26 mouse cellular contexts compared by ENCODE assay signal in genomic region chr6:71259166-71259565, GRCm38 (mm10). TPM values are rescaled to one million over a fixed set of nuclear protein-coding genes. Genes with fewer than 3 reads are reported as not detected.
DNase-seq lines count a peak whose midpoint lies in the region; ATAC-seq and TF ChIP-seq lines count a peak whose summit lies in the region.
"Had no signal": no experiment of that assay in that cellular context is flagged by ENCODE, and none has a peak within 500 bp of the region (broad histone marks: within the 10 kb centered on the region; RNA-seq: fewer than 3 reads in every experiment).

No protein-coding gene starts in this region.

- TF ChIP-seq CTCF in E14TG2a.4 (conservative IDR thresholded peaks at IDR 0.05; ENCODE audit: low read length) (no peak), MEL (IDR thresholded peaks at IDR 0.05 in 2 of 3, conservative IDR thresholded peaks at IDR 0.05 in 1 of 3; ENCODE audit: control insufficient read depth in 1 of 3, insufficient read depth in 1 of 3, low read depth in 2 of 3, low read length in 3 of 3, poor library complexity in 1 of 3, severe bottlenecking in 1 of 3) (no peak)

- peak overlapping the region; percentile 59; the same call in 1 of the 2 replicates for H3K27ac ChIP-seq in heart, embryonic 10.5 days
- peak overlapping the region in 1 of 2 experiments; percentile 96; a peak in 2 of 4 replicates for H3K27ac ChIP-seq in heart, embryonic 14.5 days (replicated peaks in 1 of 2; ENCODE audit: control insufficient read depth in 1 of 2, insufficient read depth in 1 of 2, low read depth in 2 of 2, low read length in 2 of 2)
- peak overlapping the region; percentile 25 for H3K27ac ChIP-seq in MEL (ENCODE audit: control insufficient read depth, low read depth, low read length)
- H3K27ac ChIP-seq: embryonic facial prominence, embryonic 15.5 days; forebrain, embryonic 10.5 days; hindbrain, embryonic 10.5 days; hindbrain, embryonic 14.5 days; intestine, embryonic 15.5 days had no signal

- H3K4me3 ChIP-seq in heart, embryonic 10.5 days: peak overlapping the region; percentile 64
- peak overlapping the region in 1 of 2 experiments; percentile 61; a peak in 2 of 4 replicates for H3K4me3 ChIP-seq in heart, embryonic 14.5 days (ENCODE audit: control insufficient read depth in 1 of 2, insufficient read depth in 1 of 2, low read depth in 1 of 2, low read length in 2 of 2)
- peak overlapping the region; percentile 8; the same call in 1 of the 2 replicates for H3K4me3 ChIP-seq in E14TG2a.4 (replicated peaks; ENCODE audit: low read length)
- no peak overlapping the region for H3K4me3 ChIP-seq in MEL (ENCODE audit: control insufficient read depth in 1 of 2, insufficient read depth in 1 of 2, low read depth in 2 of 2, low read length in 2 of 2)
- H3K4me3 ChIP-seq: embryonic facial prominence, embryonic 15.5 days; erythroblast, embryonic 14.5 days; forebrain, embryonic 10.5 days; hindbrain, embryonic 10.5 days; intestine, embryonic 15.5 days had no signal

- no peak for ATAC-seq in heart, embryonic 14.5 days (ENCODE audit: insufficient number of reproducible peaks, insufficient read depth, low FRiP score, low read depth)
- ATAC-seq: forebrain, embryonic 14.5 days; intestine, embryonic 15.5 days had no signal

- peaks cover 36% of the 10 kb centered on the region for H3K4me1 ChIP-seq in heart, embryonic 10.5 days
- peaks cover 11 to 28% of the 10 kb centered on the region in 2 experiments for H3K4me1 ChIP-seq in heart, embryonic 14.5 days (ENCODE audit: control insufficient read depth in 2 of 2, insufficient read depth in 2 of 2, low read length in 2 of 2)
- peaks cover 51% of the 10 kb centered on the region for H3K4me1 ChIP-seq in E14TG2a.4 (replicated peaks; ENCODE audit: low read depth, low read length)
- peaks cover 17 to 32% of the 10 kb centered on the region in 2 experiments for H3K4me1 ChIP-seq in MEL (ENCODE audit: control insufficient read depth in 1 of 2, insufficient read depth in 2 of 2, low read length in 2 of 2)
- H3K4me1 ChIP-seq: embryonic facial prominence, embryonic 15.5 days; intestine, embryonic 15.5 days had no signal

- no peaks in the 10 kb centered on the region for H3K79me2 ChIP-seq in MEL (ENCODE audit: control insufficient read depth, insufficient read depth, low read length, poor library complexity)

- intact Hi-C loops in heart, postnatal 36 days (cut with DNase I): no loop called here
- intact Hi-C loops in left cerebral cortex, postnatal 4 days (cut with DNase I): no loop called here
- intact Hi-C loops in left cerebral cortex, postnatal 10 days (cut with DNase I): no loop called here

- TF ChIP-seq POLR2A in MEL (IDR thresholded peaks at IDR 0.05; ENCODE audit: control insufficient read depth in 1 of 2, insufficient read depth in 1 of 2, low read depth in 1 of 2, low read length in 2 of 2, poor library complexity in 1 of 2): no peak

- peak; percentile 66 for DNase-seq in heart, embryonic 10.5 days (ENCODE audit: low spot score)
- no peak for DNase-seq in heart, postnatal 4 days
- DNase-seq in heart, postnatal 36 days: no peak
- DNase-seq in MEL (ENCODE audit: low read depth, low spot score): peak; percentile 32
- no peak for DNase-seq in left cerebral cortex, postnatal 4 days
- DNase-seq in left cerebral cortex, postnatal 10 days (ENCODE audit: extremely low spot score in 1 of 2, low spot score in 2 of 2): no peak
- DNase-seq: adrenal gland, postnatal 10 days; cerebellum, adult 11 months; cerebellum, adult 8-10 months; cerebellum, postnatal 14 days; embryo, embryonic 11 days; gastrocnemius, postnatal 36 days; kidney, adult 18-20 months had no signal

- H3K9ac ChIP-seq in heart, embryonic 14.5 days (ENCODE audit: low read length): peak overlapping the region; percentile 86
- H3K9ac ChIP-seq in MEL (ENCODE audit: control insufficient read depth, low read depth, low read length, poor library complexity, severe bottlenecking): no peak overlapping the region; the same call in 1 of the 2 replicates
- H3K9ac ChIP-seq: embryonic facial prominence, embryonic 15.5 days; hindbrain, embryonic 14.5 days; intestine, embryonic 15.5 days had no signal

- no peaks in the 10 kb centered on the region for H3K9me3 ChIP-seq in heart, embryonic 10.5 days
- no peaks in the 10 kb centered on the region for H3K9me3 ChIP-seq in heart, embryonic 14.5 days (ENCODE audit: control insufficient read depth, low read length)
- H3K9me3 ChIP-seq in E14TG2a.4 (ENCODE audit: low read length) (peaks cover 14% of the 10 kb centered on the region), MEL (replicated peaks; ENCODE audit: insufficient read depth, low read length) (no peaks in the 10 kb centered on the region)
- H3K9me3 ChIP-seq: embryonic facial prominence, embryonic 15.5 days; forebrain, embryonic 10.5 days; G1E; hindbrain, embryonic 10.5 days; intestine, embryonic 15.5 days had no signal

- TF ChIP-seq EP300 in MEL (IDR thresholded peaks at IDR 0.05; ENCODE audit: low read depth in 1 of 2, low read length in 2 of 2): no peak

- 77% methylated on average over 4 of the region's 4 CpGs for WGBS in heart, embryonic 10.5 days
- WGBS in heart, embryonic 14.5 days: 75% methylated on average over 4 of the region's 4 CpGs

- H3K36me3 ChIP-seq in heart, embryonic 10.5 days: peaks cover 29% of the 10 kb centered on the region
- peaks cover 32% of the 10 kb centered on the region for H3K36me3 ChIP-seq in heart, embryonic 14.5 days (ENCODE audit: control insufficient read depth, insufficient read depth, low read length)
- H3K36me3 ChIP-seq in E14TG2a.4 (ENCODE audit: insufficient read depth, low read length) (0 out of 2 replicates have a peak, but pooled peaks cover 3% of the 10 kb centered on the region), MEL (ENCODE audit: control insufficient read depth in 1 of 2, insufficient read depth in 2 of 2, low read length in 2 of 2) (peaks cover 0 to 28% of the 10 kb centered on the region in 2 experiments; a peak in 2 of 4 replicates)
- H3K36me3 ChIP-seq: embryonic facial prominence, embryonic 15.5 days; forebrain, embryonic 10.5 days; G1E; hindbrain, embryonic 10.5 days; intestine, embryonic 15.5 days had no signal

- peak overlapping the region; percentile 70 for H3K4me2 ChIP-seq in heart, embryonic 14.5 days (ENCODE audit: low read length)
- H3K4me2 ChIP-seq: embryonic facial prominence, embryonic 15.5 days; hindbrain, embryonic 14.5 days; intestine, embryonic 15.5 days had no signal

- H3K27me3 ChIP-seq in heart, embryonic 10.5 days (ENCODE audit: insufficient read depth, poor library complexity, severe bottlenecking): no peaks in the 10 kb centered on the region
- no peaks in the 10 kb centered on the region for H3K27me3 ChIP-seq in heart, embryonic 14.5 days (ENCODE audit: control insufficient read depth, insufficient read depth, low read length)
- H3K27me3 ChIP-seq in E14TG2a.4 (ENCODE audit: insufficient read depth, low read length) (no peaks in the 10 kb centered on the region), MEL (ENCODE audit: control insufficient read depth in 1 of 2, insufficient read depth in 2 of 2, low read length in 2 of 2) (no peaks in the 10 kb centered on the region)
- H3K27me3 ChIP-seq: embryonic facial prominence, embryonic 15.5 days; intestine, embryonic 15.5 days had no signal

- TF ChIP-seq RAD21 in MEL (IDR thresholded peaks at IDR 0.05; ENCODE audit: low read depth, low read length): no peak

TF ChIP-seq in MEL, 35 proteins besides CTCF, POLR2A, EP300 and RAD21:
- TF ChIP-seq JUND (IDR thresholded peaks at IDR 0.05; ENCODE audit: low read depth, low read length) (no peak), HCFC1 (IDR thresholded peaks at IDR 0.05; ENCODE audit: low read depth, low read length) (no peak), MAFK (IDR thresholded peaks at IDR 0.05; ENCODE audit: borderline replicate concordance, low read depth, low read length) (no peak), CHD2 (IDR thresholded peaks at IDR 0.05; ENCODE audit: low read length) (no peak), POLR2AphosphoS5 (IDR thresholded peaks at IDR 0.05; ENCODE audit: borderline replicate concordance, low read depth, low read length) (no peak), RCOR1 (IDR thresholded peaks at IDR 0.05; ENCODE audit: low read depth, low read length) (no peak), ETS1 (IDR thresholded peaks at IDR 0.05; ENCODE audit: low read depth, low read length) (no peak), TBP (IDR thresholded peaks at IDR 0.05; ENCODE audit: low read depth, low read length) (no peak), ELF1 (IDR thresholded peaks at IDR 0.05; ENCODE audit: low read depth, low read length) (no peak), NELFE (IDR thresholded peaks at IDR 0.05; ENCODE audit: low read depth, low read length) (no peak)

RNA-seq across cellular contexts. Expression of gene Krcc1, which starts 12.3 kb away (rescaled TPM):
- 53.5 and 55.5 TPM in 2 replicates for polyA plus RNA-seq in heart, embryonic 10.5 days (2016; fragmentation: Nextera tagmentation; extraction: Ambion mirVana)
- 10 to 100 TPM; 55.9 to 61.1 TPM for total RNA-seq in heart, postnatal 4 days (2021)
- polyA plus RNA-seq in heart, embryonic 14.5 days (2014; fragmentation: Nextera tagmentation; extraction: Ambion mirVana): 65.1 and 69.2 TPM in 2 replicates
- 10 to 100 TPM; 51.9 to 56.0 TPM for total RNA-seq in heart, postnatal 36 days (2021)
- 19.3 and 25.8 TPM in 2 replicates for total RNA-seq in MEL (2012; rRNA removed)
- 10 to 100 TPM in 1 of 2 experiments, not detected in 1; 31.6 TPM for polyA plus RNA-seq in MEL (2012; ENCODE audit: insufficient read depth in 1 of 2, insufficient read length in 2 of 2, low read depth in 1 of 2, low replicate concordance in 2 of 2, missing spikeins in 1 of 2)
- 10 to 100 TPM; 11.0 to 12.2 TPM for total RNA-seq in left cerebral cortex, postnatal 4 days (2021)
- 10 to 100 TPM; 12.3 to 13.5 TPM for total RNA-seq in left cerebral cortex, postnatal 10 days (2021)

RNA-seq across cellular contexts. Expression of gene Fabp1, which starts 59.5 kb away (rescaled TPM):
- polyA plus RNA-seq in heart, embryonic 10.5 days (2016; fragmentation: Nextera tagmentation; extraction: Ambion mirVana): 1.9 TPM in 1 of 2 replicates, not detected in the other
- total RNA-seq in heart, postnatal 4 days (2021): not detected
- polyA plus RNA-seq in heart, embryonic 14.5 days (2014; fragmentation: Nextera tagmentation; extraction: Ambion mirVana): not detected in 2 replicates
- not detected for total RNA-seq in heart, postnatal 36 days (2021)
- not detected in 2 replicates for total RNA-seq in MEL (2012; rRNA removed)
- polyA plus RNA-seq in MEL (2012; ENCODE audit: insufficient read depth in 1 of 2, insufficient read length in 2 of 2, low read depth in 1 of 2, low replicate concordance in 2 of 2, missing spikeins in 1 of 2): not detected
- not detected for total RNA-seq in left cerebral cortex, postnatal 4 days (2021)
- not detected for total RNA-seq in left cerebral cortex, postnatal 10 days (2021)
- total RNA-seq: common myeloid progenitor, adult 5-6 weeks; G1E; gastrocnemius, postnatal 36 days had no signal
- polyA plus RNA-seq: brain, embryonic 14.5 days; embryonic facial prominence, embryonic 11.5 days; forebrain, embryonic 10.5 days; forebrain, embryonic 14.5 days; G1E; hindbrain, embryonic 10.5 days; hindbrain, embryonic 14.5 days had no signal

Comparison
In these comparisons a context has a peak if more than half of its experiments do, and no peak if none do; other contexts are left out.
1. DNase-seq: peak in heart, embryonic 10.5 days (single experiment) and MEL (single experiment); none in heart, postnatal 4 days (single experiment), heart, postnatal 36 days (0 of 2), left cerebral cortex, postnatal 4 days (single experiment) and left cerebral cortex, postnatal 10 days (0 of 2).
2. H3K4me3 ChIP-seq: peak in heart, embryonic 10.5 days (single experiment) and E14TG2a.4 (single experiment); none in MEL (0 of 2).